Mouse (Mus musculus) forebrain, embryonic 12.5 days (tissue): Measurements from ENCODE around the gene Cntnap5b. TPM values are rescaled to one million over a fixed set of nuclear protein-coding genes. Genes with fewer than 3 reads are reported as not detected.

ENCODE experiments used
- ATAC-seq: fragments of 200-750 bp; cut with Nextera tagmentation; 2 replicates; pipeline ENCODE4 v1.8.0; 2017; ENCODE audit warnings: moderate TSS enrichment; ENCODE audit not compliant: low FRiP score
- H3K27ac ChIP-seq: fragments of 300-500 bp; sonication (generic); 2 replicates; pipeline ENCODE4 v1.5.1; 2016; ENCODE audit warnings: mild to moderate bottlenecking
- H3K27me3 ChIP-seq: fragments of 300-500 bp; sonication (generic); 2 replicates; pipeline ENCODE4 v1.6.1; 2016; ENCODE audit warnings: mild to moderate bottlenecking
- H3K36me3 ChIP-seq: fragments of 300-500 bp; sonication (generic); replicated peaks from 2 replicates; pipeline ENCODE4 v1.6.1; 2016; ENCODE audit warnings: mild to moderate bottlenecking
- H3K4me1 ChIP-seq: fragments of 300-500 bp; sonication (generic); 2 replicates; pipeline ENCODE4 v1.6.1; 2016
- H3K4me2 ChIP-seq: fragments of 300-500 bp; sonication (generic); 2 replicates; pipeline ENCODE4 v1.6.1; 2016; ENCODE audit warnings: mild to moderate bottlenecking, moderate library complexity
- H3K4me3 ChIP-seq: fragments of 300-500 bp; sonication (generic); replicated peaks from 2 replicates; pipeline ENCODE4 v1.5.1; 2016; ENCODE audit warnings: mild to moderate bottlenecking
- H3K9ac ChIP-seq: fragments of 300-500 bp; sonication (generic); 2 replicates; pipeline ENCODE4 v1.6.1; 2016; ENCODE audit warnings: mild to moderate bottlenecking
- H3K9me3 ChIP-seq: fragments of 300-500 bp; sonication (generic); 2 replicates; pipeline ENCODE4 v1.6.1; 2016
- WGBS: fragments of 180-500 bp; shearing (Covaris S2); methylation state at CpG from one replicate; pipeline ENCODE4 v1.1.7; 2016; 5-methylcytosine and 5-hydroxymethylcytosine counted together
- polyA plus RNA-seq: library from polyadenylated mRNA; unstranded; fragments of >200 nt; fragmentation: Nextera tagmentation; extraction: Ambion mirVana; gene quantifications from 2 replicates; pipeline ENCODE4 v1.2.1, GENCODE M21; 2016

Gene Cntnap5b
- polyA plus RNA-seq = 0.22 and 0.26 TPM in 2 replicates

DNA sequence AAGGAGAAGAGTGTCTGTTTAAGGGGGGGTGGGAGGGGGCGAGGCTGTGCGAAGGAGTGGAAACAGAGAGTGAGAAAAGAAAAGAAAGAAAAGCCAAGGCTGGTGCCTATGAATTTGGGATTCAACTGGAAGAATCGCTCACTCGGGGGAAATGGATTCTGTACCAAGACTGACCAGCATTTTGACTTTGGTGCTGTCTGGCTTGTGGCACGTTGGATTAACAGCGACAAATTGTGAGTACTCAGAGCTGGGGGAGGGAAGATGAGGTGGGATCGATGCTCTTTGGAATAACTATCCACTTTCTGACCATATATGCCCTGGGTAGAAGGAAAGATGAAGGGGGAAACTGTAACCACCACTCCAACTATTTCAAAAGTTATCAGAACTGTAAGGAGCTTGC, at the start of gene Cntnap5b:
Gene Cntnap5b (plus strand): TSS at position 152 of the 400 bp plus-strand sequence.
- no peak; the same call in 1 of the 2 replicates for ATAC-seq
- Histone ChIP-seq H3K27ac (no peak within 1 kb of the TSS), H3K4me3 (peak within 1 kb of the TSS; percentile 31), H3K36me3 (no peaks in the 10 kb centered on the region), H3K9ac (no peak within 1 kb of the TSS), H3K27me3 (no peaks in the 10 kb centered on the region), H3K4me1 (0 out of 2 replicates have a peak, but pooled peaks cover 10% of the 10 kb centered on the region), H3K9me3 (no peaks in the 10 kb centered on the region), H3K4me2 (peak within 1 kb of the TSS; percentile 52)
- 30% methylated on average over 6 of the region's 7 CpGs for WGBS

GRCm38 (mm10) chr1:99759996-99760395, 12.6 kb upstream of the Cntnap5b start:
- WGBS = 90% methylated on average over 1 of the region's 1 CpGs
- Histone ChIP-seq H3K36me3 (no peaks in the 10 kb centered on the region), H3K9ac (no peak overlapping the region), H3K4me3 (no peak overlapping the region), H3K27me3 (no peaks in the 10 kb centered on the region), H3K4me1 (no peaks in the 10 kb centered on the region), H3K9me3 (no peaks in the 10 kb centered on the region), H3K27ac (no peak overlapping the region), H3K4me2 (no peak overlapping the region)
- no peak for ATAC-seq

GRCm38 (mm10) chr1:99772183-99772582, 382 bp upstream of the Cntnap5b start:
- Histone ChIP-seq H3K36me3 (no peaks in the 10 kb centered on the region), H3K9ac (no peak overlapping the region), H3K4me1 (0 out of 2 replicates have a peak, but pooled peaks cover 10% of the 10 kb centered on the region), H3K9me3 (no peaks in the 10 kb centered on the region), H3K27ac (no peak overlapping the region), H3K4me2 (peak overlapping the region; percentile 52), H3K27me3 (no peaks in the 10 kb centered on the region), H3K4me3 (peak overlapping the region; percentile 31)
- peak; percentile 93 for ATAC-seq
- WGBS = 2% methylated on average over 19 of the region's 19 CpGs

GRCm38 (mm10) chr1:99774144-99774543, 1.6 kb downstream of the Cntnap5b start:
- H3K27me3 ChIP-seq = no peaks in the 10 kb centered on the region
- H3K9me3 ChIP-seq = no peaks in the 10 kb centered on the region
- H3K27ac ChIP-seq = no peak overlapping the region
- H3K4me3 ChIP-seq = no peak overlapping the region
- H3K4me1 ChIP-seq = 0 out of 2 replicates have a peak, but pooled peaks cover 10% of the 10 kb centered on the region
- H3K9ac ChIP-seq = no peak overlapping the region
- 4% methylated on average over 4 of the region's 4 CpGs for WGBS
- H3K4me2 ChIP-seq = no peak overlapping the region
- peak; percentile 53; the same call in 1 of the 2 replicates for ATAC-seq
- H3K36me3 ChIP-seq = no peaks in the 10 kb centered on the region

DNA sequence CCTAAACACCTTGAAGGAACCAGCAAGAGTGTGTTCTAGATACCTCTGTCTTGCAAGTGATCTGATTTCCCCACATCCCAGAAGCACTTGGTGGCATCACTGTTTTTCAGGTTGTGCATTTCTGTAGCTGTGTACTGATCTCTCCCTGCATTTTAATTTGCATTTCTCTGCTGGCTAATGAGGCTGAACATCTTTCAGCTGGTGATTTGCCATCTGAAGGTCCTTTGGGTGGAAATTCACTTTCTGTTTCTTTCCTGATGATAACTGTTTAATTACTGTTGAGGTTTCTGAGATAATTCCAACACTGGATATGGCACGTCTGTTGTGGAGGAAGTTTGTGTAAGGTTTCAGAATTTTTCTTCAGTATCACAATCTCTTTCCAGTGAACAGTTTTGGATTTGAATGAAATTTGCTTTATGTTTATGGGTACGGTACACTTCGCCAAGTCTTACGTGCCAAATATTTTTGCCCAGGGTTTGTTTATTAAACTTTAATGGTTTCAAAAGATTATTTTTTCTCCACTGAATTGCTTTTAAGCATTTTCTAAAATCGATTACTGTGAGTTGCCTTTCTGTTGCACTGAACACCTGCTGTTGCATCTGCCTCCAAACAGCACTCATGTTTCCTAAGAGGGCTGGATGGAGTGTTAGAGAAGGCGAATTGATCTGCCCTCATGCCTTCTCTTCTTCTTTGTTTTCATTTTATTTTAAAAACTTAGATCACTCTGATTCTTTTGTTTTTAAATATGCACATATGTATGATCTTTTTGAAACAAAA, 41.0 kb downstream of the Cntnap5b start:
- Histone ChIP-seq H3K27me3 (no peaks in the 10 kb centered on the region), H3K4me2 (no peak overlapping the region), H3K9me3 (no peaks in the 10 kb centered on the region), H3K36me3 (no peaks in the 10 kb centered on the region), H3K4me1 (no peaks in the 10 kb centered on the region), H3K9ac (no peak overlapping the region), H3K27ac (no peak overlapping the region), H3K4me3 (no peak overlapping the region)
- WGBS = 84% methylated on average over 6 of the region's 6 CpGs
- no peak for ATAC-seq

DNA sequence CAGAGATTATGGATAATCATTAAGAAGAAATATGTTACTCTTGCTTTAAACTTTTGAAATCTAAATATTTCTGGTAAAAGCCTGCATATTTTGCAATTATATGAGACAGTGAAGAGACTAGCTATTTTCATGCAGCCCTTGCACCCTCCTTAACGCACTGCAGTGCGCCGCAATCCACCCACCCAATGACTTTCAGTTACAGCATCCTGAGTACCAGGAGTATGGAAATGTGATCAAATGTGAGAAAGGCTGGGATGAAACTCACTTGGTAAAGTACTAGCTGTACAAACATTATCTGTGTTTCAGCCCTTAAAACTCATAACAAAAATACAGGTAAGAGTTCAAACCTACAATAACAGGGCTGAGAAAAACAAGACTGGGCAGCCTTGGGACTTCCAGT, 99.8 kb downstream of the Cntnap5b start:
- no peaks in the 10 kb centered on the region for H3K9me3 ChIP-seq
- no peaks in the 10 kb centered on the region for H3K36me3 ChIP-seq
- H3K27me3 ChIP-seq = no peaks in the 10 kb centered on the region
- H3K27ac ChIP-seq = no peak overlapping the region
- H3K4me2 ChIP-seq = no peak overlapping the region
- no peak overlapping the region for H3K4me3 ChIP-seq
- H3K9ac ChIP-seq = no peak overlapping the region
- no peaks in the 10 kb centered on the region for H3K4me1 ChIP-seq
- ATAC-seq = no peak
- WGBS = 93% methylated on average over 3 of the region's 3 CpGs

DNA sequence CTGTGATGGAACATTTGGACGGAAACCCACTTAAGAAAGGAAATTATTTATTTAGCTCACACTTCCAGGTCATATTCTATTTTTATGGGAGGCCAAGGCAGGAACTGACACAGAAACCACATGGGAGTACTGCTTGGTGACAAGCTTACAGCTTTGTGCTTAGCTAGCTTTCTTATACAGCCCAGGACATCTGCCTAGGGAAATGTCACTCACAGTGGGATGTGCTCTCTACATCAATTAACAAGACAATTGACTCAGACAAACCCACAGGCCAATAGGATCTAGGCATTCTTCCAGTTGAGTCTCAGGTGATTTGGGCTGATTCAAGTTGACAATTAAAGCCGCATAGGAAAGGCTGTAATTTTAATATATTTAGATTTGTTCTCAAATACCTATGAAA, 135.2 kb downstream of the Cntnap5b start:
- Histone ChIP-seq H3K4me1 (no peaks in the 10 kb centered on the region), H3K4me2 (no peak overlapping the region), H3K27me3 (no peaks in the 10 kb centered on the region), H3K9ac (no peak overlapping the region), H3K9me3 (no peaks in the 10 kb centered on the region), H3K27ac (no peak overlapping the region), H3K4me3 (no peak overlapping the region), H3K36me3 (no peaks in the 10 kb centered on the region)
- WGBS = 78% methylated on average over 2 of the region's 2 CpGs
- ATAC-seq = no peak

GRCm38 (mm10) chr1:99943515-99943914, 170.9 kb downstream of the Cntnap5b start:
- no peaks in the 10 kb centered on the region for H3K9me3 ChIP-seq
- no peaks in the 10 kb centered on the region for H3K27me3 ChIP-seq

DNA sequence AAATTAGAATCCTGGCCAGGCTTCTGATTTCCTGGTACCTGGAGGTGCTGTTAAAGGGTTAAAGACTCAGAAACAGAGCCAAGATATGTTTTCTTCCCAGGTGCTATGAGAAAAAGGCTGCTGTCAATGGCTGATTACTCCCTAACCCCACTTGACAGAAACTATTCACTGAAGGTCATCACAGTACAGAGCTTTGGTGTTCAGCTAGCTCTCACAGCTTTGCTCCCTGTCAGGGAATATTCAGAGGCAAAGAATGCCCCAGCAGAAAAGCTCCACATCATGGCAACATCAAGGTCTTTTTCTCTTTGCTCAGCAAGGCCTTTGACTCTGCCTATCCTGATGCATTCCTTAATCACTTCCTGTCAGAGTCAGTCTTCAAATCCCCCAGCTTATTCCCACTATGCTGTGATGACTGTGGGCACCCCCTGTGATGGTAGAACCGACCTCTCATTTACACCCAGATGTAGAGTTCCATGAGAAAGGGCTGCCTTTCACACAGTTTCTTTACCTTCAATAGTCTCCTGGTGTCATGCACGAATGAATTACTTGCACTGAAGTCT, 186.9 kb downstream of the Cntnap5b start:
- WGBS = 10% methylated on average over 2 of the region's 2 CpGs
- no peak for ATAC-seq
- no peak overlapping the region for H3K4me2 ChIP-seq
- H3K9ac ChIP-seq = no peak overlapping the region
- no peak overlapping the region for H3K27ac ChIP-seq
- no peaks in the 10 kb centered on the region for H3K36me3 ChIP-seq
- no peaks in the 10 kb centered on the region for H3K4me1 ChIP-seq
- H3K27me3 ChIP-seq = no peaks in the 10 kb centered on the region
- no peak overlapping the region for H3K4me3 ChIP-seq
- H3K9me3 ChIP-seq = no peaks in the 10 kb centered on the region

More at GRCm38 (mm10) chr1:99943515-99943914, 170.9 kb downstream of the Cntnap5b start:
- Histone ChIP-seq H3K9ac (no peak overlapping the region), H3K4me2 (no peak overlapping the region), H3K27ac (no peak overlapping the region), H3K4me1 (no peaks in the 10 kb centered on the region), H3K36me3 (no peaks in the 10 kb centered on the region), H3K4me3 (no peak overlapping the region)
- no peak for ATAC-seq

- 84% methylated on average over 2 of the region's 2 CpGs for WGBS
- ATAC-seq = no peak
- Histone ChIP-seq H3K9me3 (no peaks in the 10 kb centered on the region), H3K4me2 (no peak overlapping the region), H3K36me3 (no peaks in the 10 kb centered on the region), H3K9ac (no peak overlapping the region), H3K4me3 (no peak overlapping the region), H3K27me3 (no peaks in the 10 kb centered on the region), H3K27ac (no peak overlapping the region), H3K4me1 (no peaks in the 10 kb centered on the region)
Measured at GRCm38 (mm10) chr1:99967300-99968089, 194.9 kb downstream of the Cntnap5b start.

GRCm38 (mm10) chr1:99970184-99971086, 197.9 kb downstream of the Cntnap5b start:
- Histone ChIP-seq H3K36me3 (no peaks in the 10 kb centered on the region), H3K4me1 (no peaks in the 10 kb centered on the region), H3K9ac (no peak overlapping the region), H3K9me3 (no peaks in the 10 kb centered on the region), H3K4me2 (no peak overlapping the region), H3K27ac (0 out of 2 replicates have a peak overlapping the region, but pooled peaks have one; percentile 5), H3K4me3 (no peak overlapping the region), H3K27me3 (no peaks in the 10 kb centered on the region)
- ATAC-seq = no peak
- WGBS = 10% methylated on average over 4 of the region's 4 CpGs
